Mouse (Mus musculus) c-Kit-positive CD71-negative TER-119-negative erythroid progenitor cells, embryonic 14.5 days (primary cell): Measurements from ENCODE around the gene E130114P18Rik.

ENCODE experiments used
- DNase-seq: peaks from one replicate; pipeline ENCODE4 v3.0.0-alpha.2; 2013; ENCODE audit warnings: low read depth

The E130114P18Rik gene

GRCm38 (mm10) chr4:97647700-97648435, 130.0 kb downstream of the E130114P18Rik start:
- DNase-seq = no peak

DNA sequence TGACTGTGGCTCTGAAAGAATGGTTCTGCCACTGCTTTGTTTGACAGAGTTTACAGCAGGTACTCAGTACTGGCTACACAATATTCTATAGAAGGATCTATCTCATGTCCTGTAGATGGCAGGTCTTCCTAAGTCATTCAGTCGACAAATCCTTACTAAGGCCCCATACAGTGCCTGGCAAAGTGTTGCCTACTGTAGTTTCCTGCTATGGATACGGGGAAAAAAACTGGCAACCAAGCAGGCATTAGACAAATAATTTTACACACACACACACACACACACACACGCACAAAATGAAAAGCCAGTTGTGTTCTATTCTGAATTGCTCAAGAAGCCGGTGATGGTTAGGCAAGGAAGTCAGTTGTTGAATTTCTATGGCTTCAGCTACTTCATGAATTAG, 130.6 kb downstream of the E130114P18Rik start:
- no peak for DNase-seq

GRCm38 (mm10) chr4:97640385-97640784, 137.5 kb downstream of the E130114P18Rik start:
- no peak for DNase-seq

- no peak for DNase-seq
Observed at GRCm38 (mm10) chr4:97636569-97636968, 141.3 kb downstream of the E130114P18Rik start.

DNA sequence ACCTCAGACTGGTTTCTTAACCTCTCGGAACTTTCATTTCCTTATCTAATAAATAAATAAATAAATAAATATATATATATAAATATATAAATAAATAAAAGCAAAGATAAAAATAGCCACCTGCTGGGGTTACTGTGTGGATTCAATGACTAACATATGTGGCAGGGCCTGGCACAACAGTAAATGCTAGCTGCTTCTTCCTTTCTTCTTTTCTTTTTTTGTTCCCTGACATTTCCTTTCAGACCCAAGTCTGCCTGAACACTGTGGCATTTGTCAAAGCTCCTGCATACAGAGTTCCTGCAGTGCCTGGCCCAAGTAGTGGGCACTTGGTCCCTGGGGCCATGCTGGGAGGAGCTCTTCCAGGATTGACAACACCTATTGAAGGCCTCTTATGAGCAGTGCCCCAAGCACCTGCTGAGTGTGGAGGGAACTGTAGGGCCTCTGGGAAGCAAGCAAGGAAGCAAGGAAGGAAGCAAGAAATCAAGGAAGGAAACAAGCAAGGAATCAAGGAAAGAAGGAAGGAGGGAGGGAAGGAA, 142.1 kb downstream of the E130114P18Rik start:
- DNase-seq = no peak

- DNase-seq = no peak
Observed at GRCm38 (mm10) chr4:97635296-97635755, 142.6 kb downstream of the E130114P18Rik start.

- no peak for DNase-seq
Observed at GRCm38 (mm10) chr4:97628881-97629605, 148.8 kb downstream of the E130114P18Rik start.

DNA sequence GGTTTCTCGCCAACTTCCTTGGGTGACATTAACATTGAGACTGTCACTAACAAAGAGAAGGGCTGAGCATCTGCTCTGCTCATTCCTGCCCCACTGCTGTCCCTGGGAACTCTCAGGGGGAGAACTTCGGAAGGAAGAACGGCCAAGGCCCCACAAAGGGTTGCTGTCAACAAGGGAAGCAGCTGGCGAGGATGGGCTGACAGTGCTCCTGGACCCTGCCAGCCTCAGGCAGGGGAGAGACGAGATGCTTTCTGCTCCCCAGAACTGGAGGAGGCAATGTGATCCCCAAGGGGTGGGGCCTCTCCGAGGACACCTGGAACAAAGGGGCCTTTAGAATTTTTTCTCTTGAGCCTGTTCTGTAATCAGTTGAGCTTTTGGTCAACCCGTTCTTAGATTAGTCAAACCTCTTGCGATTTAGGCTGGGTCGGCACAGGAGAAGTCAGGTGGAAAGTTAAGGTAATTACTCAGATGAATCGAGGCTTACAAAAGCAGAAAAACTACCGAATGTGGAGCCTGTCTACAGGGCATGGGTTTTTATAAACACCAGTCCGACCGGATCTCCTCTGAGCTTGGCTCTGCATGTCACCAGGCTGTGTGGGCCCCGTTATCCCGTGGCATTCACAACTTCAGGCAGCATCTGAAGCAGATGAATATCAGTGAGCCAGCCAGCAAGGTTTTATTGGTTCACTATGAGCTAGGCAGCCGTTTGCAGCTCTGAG, 151.7 kb downstream of the E130114P18Rik start:
- no peak for DNase-seq

DNA sequence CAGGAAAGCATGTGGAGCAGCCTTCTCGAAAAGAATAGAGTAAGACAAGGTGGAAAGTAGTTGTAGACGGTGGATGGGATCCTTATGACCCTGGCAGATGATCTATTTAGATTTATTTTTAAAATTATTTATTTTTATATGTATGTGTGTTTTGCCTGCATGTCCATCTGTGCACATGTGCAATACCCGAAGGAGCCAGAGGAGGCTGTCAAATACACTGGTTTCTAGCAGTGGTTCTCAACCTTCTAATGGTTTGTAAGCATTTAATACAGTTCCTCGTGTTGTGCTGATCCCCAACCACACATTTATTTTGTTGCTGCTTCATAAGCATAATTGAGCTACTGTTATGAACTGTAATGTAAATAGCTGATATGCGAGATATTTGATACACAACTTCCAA, 154.7 kb downstream of the E130114P18Rik start:
- no peak for DNase-seq

GRCm38 (mm10) chr4:97621731-97622130, 156.1 kb downstream of the E130114P18Rik start:
- DNase-seq = no peak

- no peak for DNase-seq
Observed at GRCm38 (mm10) chr4:97620409-97620808, 157.5 kb downstream of the E130114P18Rik start.

DNA sequence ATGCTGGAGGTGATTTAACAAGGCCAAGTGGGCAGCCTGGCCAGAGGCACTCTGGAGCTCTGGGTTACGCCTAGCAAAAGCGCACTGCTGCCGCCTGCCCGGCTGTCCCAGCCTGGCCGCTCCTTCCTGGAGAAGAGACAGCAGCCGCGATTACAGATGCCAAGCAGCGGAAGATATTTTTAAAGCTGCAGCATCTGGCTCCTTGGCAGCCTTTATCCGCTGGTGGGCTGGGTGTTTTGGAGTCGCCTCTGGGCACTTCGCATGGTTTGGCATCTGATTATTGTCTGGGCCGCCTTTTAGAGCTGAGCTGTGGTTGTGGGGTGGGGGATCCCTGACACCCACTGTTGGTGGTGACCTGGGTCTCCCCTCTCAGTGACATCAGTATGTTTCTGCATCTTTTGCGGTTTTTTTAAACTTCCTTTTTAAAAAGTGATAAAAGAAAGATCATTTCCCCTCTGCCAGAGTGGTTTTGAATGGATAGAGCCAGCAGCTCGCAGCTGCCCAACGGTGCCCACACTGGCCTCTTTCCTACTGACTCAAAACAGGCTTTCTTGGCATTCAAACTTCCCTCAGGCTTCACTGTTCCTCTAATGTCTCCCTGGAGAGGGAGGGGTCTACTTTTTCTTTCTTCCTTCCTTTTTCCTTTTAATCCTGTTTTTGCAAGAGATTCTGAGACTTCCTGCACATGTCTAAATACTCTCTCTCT, 159.1 kb downstream of the E130114P18Rik start:
- DNase-seq = no peak

- DNase-seq = no peak
Observed at GRCm38 (mm10) chr4:97615031-97615430, 162.8 kb downstream of the E130114P18Rik start.

GRCm38 (mm10) chr4:97611251-97611847, 166.5 kb downstream of the E130114P18Rik start:
- no peak for DNase-seq

DNA sequence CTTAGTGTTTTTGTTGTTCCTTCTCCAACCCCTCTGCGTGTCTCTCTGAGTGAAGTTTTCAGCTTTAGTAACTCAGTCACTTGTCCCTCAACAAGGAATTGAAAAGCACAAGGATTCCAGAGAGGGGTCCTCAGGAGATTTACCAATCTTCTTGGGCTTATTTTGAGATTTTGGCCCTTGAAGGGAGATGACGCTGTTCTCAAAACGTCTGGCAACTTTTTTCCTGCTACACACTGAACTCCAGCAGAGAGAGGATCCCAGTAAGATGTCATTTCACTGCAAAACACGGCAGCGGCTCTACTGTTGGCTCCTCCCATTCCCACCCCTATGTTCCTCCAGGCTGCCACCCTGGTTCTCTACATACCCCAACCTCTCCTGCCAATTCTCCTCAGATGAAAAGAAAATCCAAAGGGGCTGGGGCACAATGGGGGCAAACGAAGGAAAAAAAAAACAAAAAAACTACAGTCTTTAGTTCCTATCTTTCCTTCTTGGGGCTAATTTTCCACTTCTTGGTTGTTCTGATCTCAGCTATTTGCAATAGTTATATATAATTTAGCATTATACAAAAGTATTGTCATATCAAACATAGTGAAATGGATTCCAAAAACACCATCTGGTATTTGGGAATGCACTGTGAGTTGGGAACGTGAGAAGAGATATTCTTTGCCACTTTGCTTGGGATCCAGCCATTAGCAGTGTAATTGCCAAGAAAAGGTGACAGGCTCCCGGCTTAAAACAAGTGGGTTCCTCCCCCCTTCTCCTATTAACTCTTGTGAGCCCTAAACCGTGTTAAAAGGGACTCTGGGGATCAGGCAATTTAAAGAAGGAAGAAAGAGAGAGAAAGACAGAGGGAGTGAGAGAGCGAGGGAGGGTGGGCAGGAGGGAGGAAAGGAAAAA, 167.8 kb downstream of the E130114P18Rik start:
- no peak for DNase-seq

DNA sequence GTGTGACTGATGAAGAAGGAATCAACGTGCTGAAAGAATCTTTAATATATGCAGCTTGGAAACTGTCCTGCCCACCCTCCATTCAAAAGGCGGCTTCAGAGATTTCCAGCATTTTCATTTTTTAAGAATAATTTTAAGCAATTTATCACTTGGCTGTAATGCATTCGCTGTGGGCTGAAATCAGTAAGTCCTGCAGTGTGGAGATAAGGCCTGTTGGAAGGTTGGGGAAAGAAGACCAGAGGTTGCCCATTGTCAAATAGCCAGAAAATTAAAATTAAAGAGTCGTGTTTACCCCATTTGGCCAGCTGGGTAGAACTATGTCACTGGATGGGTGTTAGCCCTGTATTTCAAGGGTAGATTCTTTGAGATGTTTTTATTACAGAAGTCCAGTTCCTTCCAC, 168.5 kb downstream of the E130114P18Rik start:
- DNase-seq = no peak

GRCm38 (mm10) chr4:97608728-97609127, 169.2 kb downstream of the E130114P18Rik start:
- DNase-seq = no peak

- no peak for DNase-seq
Observed at GRCm38 (mm10) chr4:97608134-97608533, 169.7 kb downstream of the E130114P18Rik start.

GRCm38 (mm10) chr4:97607169-97607568, 170.7 kb downstream of the E130114P18Rik start:
- no peak for DNase-seq

DNA sequence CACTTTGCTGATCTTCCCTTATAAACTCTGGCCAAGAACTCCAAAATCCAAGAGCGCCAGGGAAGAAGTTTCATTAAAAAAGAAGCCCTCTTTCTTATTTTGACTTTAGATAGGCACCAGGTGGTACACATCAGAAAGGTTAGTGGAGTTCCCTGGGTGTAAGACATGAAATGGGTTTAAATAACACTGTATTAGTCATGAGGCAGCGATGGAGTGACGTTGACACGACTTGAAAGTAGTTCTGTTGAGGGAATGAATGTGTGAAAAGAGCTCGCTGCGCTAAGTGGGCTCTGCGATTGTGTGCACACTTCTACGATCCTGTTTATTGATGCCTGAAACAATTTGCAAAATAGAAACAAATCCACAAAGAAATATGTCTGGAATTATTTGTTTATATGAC, 171.4 kb downstream of the E130114P18Rik start:
- no peak for DNase-seq
